Mouse (Mus musculus) ES-Bruce4 (cell line): ENCODE measurements around the gene Abhd12b.
"Not testable (repeated sequence)": the region's sequence is repeated elsewhere in the genome, so short reads cannot be mapped to it uniquely, and the experiment has no call there.

Experiments
- CTCF ChIP-seq: IDR thresholded peaks from one replicate; pipeline ENCODE4 v1.8.1; 2011; ENCODE audit warnings: low read depth, low read length
- EP300 ChIP-seq: IDR thresholded peaks from 2 replicates; pipeline ENCODE4 v1.6.1; 2011; ENCODE audit warnings: low read depth, low read length; ENCODE audit not compliant: insufficient read depth
- POLR2A ChIP-seq: IDR thresholded peaks from one replicate; pipeline ENCODE4 v1.8.1; 2011; ENCODE audit warnings: low read length; ENCODE audit not compliant: insufficient read depth

DNA sequence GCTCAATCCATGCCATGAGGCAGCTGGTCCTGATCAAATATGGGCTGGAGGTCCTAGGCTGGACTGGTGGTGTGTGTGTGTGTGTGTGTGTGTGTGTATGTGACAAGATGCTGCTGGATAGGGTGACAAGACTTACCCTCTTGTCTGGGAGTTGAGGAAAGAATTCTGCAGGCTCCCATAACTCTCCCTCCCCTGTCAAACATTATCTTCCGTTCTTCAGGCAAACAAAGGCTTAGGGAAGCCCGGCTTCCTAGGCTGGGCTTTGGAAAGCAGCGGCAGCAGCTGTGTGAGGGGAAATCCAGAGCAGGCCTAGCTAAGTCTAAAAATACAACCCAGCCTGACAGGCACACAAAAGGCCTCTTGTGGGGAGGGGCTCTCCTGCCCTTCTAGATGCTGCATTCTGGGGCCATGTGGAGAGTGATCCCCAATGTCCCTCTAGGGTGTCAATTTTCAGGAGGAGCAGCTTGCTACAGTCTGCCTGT, 9.8 kb upstream of the Abhd12b start:
- not testable (repeated sequence) for TF ChIP-seq CTCF, POLR2A, EP300
